Mouse (Mus musculus) urinary bladder, adult 18-20 months (tissue): ENCODE results near the gene Nav3.
A peak's percentile ranks its signal among the peaks of the same experiment; 100 is the strongest.

Experiments used
- DNase-seq, 2 experiments: peaks; one replicate each; pipeline ENCODE4 v3.0.0; 2022; ENCODE audit warnings: low spot score in 2 of 2, mixed read lengths in 2 of 2

Gene Nav3

DNA sequence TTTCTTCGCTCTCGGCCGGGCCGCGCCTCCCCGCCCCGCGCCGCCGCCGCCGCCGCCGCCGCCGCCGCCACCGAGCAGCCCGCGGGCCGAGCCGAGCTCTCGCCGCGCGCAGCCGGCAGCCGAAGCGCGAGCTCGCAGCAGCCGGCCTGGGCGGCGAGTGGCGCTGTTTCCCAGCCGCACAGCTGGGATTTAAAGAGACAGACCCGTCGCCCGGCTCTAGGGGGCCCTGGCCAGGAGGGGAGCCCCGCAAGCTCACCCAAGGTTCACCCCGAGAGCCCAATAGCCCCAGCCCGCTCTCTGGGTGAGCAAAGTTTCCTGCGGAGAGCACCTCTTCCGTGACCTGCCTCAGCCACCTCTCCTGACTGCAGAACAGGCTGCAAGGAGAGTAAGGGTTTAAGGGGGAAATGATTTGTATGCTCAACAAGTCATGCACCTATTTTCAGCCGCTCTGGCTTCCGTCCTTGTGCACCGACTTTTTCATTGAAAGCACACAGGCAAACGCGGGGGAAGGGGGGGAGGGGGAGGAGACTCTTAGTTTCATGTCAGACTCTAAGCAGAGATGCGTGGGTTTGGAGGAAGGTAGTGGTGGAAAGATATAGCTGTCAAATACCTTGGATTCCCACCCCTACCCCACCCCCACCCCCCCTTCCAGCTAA is at the start of gene Nav3:
Gene Nav3, minus strand, starts transcription at position 367 of the 656 bp plus-strand sequence.
- peak; percentile 22 to 54 for DNase-seq

DNA sequence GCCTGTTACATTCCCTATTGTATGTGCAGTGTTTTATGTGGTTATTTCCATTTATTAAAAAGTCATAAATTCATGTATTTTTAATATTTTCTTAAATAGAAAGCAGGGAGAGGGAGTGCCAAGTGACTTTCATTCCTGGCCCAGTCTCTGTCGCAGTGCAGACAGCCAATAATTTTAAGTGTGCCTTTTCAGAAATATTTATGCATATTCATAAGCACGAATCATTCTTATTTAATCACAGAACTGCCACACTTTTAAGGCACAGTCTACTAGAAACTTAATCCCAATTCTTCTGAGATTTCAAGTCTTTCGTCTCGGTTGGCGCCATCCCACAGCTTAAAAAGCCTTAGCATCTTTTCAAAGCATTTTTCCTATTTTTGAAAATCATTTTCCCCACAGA is 29.3 kb upstream of the Nav3 start:
- DNase-seq, result no peak

GRCm38 (mm10) chr10:110484822-110485221 is 28.8 kb upstream of the Nav3 start:
- DNase-seq, result no peak

- DNase-seq, result no peak
These were observed 23.2 kb upstream of the Nav3 start for GRCm38 (mm10) chr10:110479189-110479588.

DNA sequence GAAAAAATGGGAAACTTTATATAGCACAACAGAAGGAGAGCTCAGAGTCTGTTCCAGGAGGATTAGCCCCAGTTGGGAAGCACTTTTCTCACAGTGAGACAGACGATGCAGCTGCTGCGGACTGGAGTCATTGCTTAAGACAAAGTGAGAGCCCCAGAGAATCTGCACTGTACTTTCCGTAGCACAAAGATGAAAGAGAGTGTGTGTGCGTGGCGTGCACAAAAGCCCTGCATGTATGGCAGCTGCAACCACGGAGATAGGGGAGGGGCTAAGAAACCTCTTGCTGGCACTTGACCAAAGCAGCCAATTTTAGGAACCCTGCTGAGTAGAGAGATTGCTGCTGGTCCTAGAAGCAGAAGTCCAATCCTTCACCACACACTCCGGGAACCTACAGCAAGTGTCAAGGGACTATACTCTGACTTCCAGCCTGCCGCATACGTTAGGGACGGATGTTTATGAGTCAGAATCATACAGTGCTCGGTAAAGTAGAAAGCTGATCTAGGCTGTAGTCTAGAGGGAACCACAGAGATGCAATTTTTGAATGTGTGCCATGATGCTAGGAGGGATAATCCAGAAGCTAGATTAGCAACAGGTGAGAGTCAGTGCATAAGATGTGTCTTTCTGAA is 21.8 kb upstream of the Nav3 start:
- no peak for DNase-seq

DNA sequence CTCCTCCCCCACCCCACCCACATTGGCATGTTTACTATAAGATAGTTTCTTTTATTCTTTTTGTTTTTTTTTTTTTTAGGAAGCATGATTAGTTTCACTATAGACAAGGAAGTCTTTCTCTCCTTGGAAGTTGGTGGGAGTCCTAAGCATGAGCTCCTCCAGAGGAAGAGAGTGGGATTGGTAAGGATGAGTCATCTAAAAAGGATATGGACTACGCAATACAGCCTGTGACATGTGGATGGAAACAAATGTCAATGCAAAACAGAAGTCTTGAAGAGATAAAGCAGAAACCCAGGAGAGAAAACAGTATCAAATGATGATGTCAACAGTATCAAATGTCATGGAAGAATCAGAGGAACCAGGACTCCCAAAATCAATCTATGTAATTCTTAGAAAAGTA is 18.1 kb upstream of the Nav3 start:
- DNase-seq, result no peak

GRCm38 (mm10) chr10:110469445-110469844 is 13.4 kb upstream of the Nav3 start:
- no peak for DNase-seq

DNA sequence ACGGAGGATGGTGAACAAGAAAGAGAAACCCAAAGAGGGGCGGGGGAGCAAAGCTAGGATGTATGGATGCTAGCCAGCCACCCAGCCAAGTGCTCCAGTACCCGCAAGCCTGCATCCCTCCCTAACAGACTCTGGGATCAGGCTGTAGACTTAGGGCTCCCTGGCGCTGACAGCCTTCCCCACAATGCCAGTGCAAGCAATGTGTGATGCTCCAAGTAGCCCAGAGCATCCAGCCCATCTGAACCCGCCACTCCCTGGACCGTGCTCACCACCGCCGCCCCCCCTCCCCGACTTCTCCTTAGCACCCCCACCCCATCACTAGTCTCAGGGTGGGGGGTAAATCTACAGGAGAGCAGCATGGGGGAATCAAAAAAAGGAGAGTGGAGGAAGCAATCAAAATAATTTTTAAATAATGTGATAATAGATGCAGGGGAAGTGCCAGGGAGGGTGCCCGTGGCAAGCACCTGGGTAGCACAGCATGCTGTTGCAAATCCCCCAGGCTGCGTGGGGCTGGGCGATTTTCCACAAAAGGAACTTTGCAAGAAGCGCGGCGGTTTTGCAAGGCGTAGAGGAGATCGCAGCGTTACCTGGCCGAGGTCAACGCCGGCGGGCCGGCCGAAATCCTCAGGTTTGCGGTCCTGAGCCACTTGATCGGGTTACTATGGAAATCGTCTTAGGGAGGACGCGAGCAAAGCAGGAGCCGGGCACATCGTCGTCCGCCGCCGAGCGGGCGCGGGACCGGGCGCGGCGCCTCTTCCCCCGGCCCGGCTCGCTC is 754 bp downstream of the Nav3 start:
- DNase-seq, result peak in 1 of 2 experiments; percentile 18

- DNase-seq, result no peak
These were observed 2.4 kb downstream of the Nav3 start for GRCm38 (mm10) chr10:110453566-110453965.

GRCm38 (mm10) chr10:110440396-110440795 is 15.6 kb downstream of the Nav3 start:
- no peak for DNase-seq

DNA sequence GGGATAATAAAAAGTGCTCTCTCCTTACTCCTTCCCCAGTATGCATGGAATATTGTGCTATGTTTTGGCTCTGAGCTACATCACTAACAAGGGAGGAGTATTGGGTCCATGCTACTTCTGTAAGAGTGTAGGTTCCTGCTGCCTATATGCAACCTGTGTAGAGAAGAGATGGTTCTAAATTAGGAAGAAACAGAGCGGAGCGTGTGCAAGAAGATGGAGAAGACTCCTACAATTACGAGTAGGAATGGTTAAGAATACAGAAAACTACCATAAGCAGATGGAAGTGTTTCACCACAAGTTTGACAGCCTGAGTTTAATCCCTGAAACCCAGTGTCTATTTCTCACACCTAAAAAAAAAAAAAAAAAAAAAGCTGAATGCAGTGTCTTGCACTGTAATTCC is 24.9 kb downstream of the Nav3 start:
- DNase-seq, result no peak

DNA sequence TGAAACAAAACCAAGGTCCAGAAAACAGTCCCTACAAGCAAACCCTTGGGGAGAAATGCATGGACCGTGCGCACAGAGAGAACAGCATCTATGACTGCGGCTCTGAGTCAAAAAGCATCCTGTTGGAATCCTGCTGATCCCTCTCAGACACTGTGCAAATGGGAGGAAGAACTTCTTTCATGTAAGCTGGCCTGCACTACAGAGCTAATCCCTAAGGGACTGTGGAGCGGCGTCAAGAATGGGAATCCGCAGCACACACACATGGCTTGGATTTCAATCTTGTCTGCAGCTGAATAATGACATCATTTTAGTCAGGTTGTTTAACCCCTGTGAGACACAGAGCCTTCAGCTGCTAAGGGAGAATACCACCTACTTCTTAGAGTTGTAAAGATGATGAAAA is 26.4 kb downstream of the Nav3 start:
- no peak for DNase-seq

- no peak for DNase-seq
These were observed 27.0 kb downstream of the Nav3 start for GRCm38 (mm10) chr10:110429052-110429451.

DNA sequence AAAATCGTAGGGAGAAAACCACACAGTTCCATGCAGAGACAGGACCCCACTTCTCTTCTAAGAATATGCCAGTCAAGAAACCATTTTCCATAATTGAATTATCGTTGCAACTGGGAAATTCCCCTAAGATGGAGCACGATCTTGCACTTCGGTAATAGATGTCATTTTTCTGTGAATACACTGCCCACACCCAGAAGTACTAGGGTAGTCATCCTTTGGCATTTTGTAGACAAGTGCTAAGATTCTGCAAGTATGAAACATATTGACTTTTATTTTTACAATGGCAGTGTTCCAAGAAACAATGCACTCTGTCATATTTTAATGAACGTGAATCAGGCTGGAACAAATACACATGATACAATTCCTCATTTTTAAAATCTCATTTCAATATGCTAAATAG is 34.5 kb downstream of the Nav3 start:
- DNase-seq, result no peak

GRCm38 (mm10) chr10:110417003-110417402 is 39.0 kb downstream of the Nav3 start:
- no peak for DNase-seq

GRCm38 (mm10) chr10:110415624-110416023 is 40.4 kb downstream of the Nav3 start:
- DNase-seq, result no peak

DNA sequence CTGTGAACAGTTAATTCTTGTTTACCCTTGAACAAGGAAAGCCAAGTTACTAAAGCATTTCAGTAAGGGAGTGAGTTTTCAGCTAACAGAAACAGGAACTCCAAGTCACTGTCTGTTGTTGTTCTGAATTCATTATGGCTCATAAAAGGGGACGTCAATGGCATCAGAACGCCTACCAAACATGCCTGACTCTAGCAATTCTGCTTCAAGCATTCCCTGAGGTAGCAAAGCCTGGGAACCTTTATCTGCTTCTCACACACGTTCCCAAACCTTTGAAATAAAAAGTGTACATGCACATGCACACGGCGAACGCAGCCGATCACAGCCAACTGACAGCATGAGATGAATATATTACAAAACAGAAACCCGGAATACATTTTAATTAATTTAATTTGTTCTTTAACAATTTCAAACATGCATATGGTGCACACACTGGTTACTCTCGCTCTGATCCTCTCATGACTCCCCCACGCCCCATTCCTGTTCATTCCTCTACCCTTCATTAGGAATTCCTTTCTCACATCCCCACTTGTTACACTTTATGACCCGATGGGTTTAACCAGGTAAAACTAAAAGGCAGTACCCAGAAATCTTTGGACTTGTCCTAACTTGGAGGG is 42.6 kb downstream of the Nav3 start:
- DNase-seq, result no peak

- no peak for DNase-seq
These were observed 53.1 kb downstream of the Nav3 start for GRCm38 (mm10) chr10:110402950-110403349.

DNA sequence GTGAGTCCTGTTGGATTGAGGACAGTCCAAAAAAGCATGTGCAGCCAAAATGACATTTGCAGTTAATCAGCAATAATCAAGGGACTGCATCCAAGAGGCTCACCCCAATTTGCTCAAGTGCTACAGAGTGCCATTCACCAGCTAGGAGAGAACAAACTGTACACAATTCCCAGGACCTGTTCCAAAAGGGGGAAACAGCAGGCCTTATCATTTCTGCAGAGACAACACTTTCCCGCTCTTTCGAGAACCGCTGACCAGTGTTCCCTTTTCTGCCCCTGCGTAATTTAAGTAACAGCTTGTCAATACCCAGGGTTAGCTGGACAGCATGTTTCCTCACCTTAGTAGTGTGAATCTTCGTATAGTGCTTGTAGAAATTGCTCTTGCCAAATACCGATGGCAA is 55.4 kb downstream of the Nav3 start:
- no peak for DNase-seq

DNA sequence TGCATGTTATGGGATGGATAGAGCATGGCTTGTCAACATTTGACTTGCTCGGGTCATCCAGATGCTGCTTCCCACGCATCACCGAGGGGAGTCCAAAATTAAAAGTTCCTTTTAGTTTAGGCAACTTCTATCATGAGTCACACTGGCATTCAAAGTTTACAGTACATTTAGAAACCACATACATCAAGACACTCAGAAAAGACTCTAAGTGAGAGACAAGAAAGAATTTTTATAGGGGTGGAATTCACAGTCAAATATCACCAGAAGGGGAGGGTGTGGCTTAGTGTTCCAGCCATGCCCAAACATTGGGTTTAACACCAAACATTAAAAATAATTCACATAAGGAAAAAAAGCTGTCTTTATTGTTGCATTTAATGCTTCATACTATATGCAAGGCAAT is 57.4 kb downstream of the Nav3 start:
- no peak for DNase-seq

- DNase-seq, result no peak
These were observed 69.4 kb downstream of the Nav3 start for GRCm38 (mm10) chr10:110386476-110387197.
